Mouse (Mus musculus): ENCODE measurements around the gene Apol6. TPM values are rescaled to one million over a fixed set of nuclear protein-coding genes. Genes with fewer than 3 reads are reported as not detected.

Gene Apol6
- polyA plus RNA-seq, 1 experiment: 5.2 TPM

- H3K27me3 ChIP-seq (ENCODE audit: control insufficient read depth, insufficient read depth, low read length): no peaks in the 10 kb centered on the region
- H3K36me3 ChIP-seq (ENCODE audit: control insufficient read depth, insufficient read depth, low read length): no peaks in the 10 kb centered on the region
- DNase-seq: no peak
- WGBS: 49% methylated on average over 15 of the region's 15 CpGs
- TF ChIP-seq CTCF (IDR thresholded peaks at IDR 0.05; ENCODE audit: borderline replicate concordance, control insufficient read depth, extremely low read depth, insufficient read depth, low read length, poor library complexity): no peak
- no peak for TF ChIP-seq POLR2A (IDR thresholded peaks at IDR 0.05; ENCODE audit: control insufficient read depth, extremely low read depth, insufficient read depth, low read length, poor library complexity)
- no peak overlapping the region for H3K4me3 ChIP-seq (ENCODE audit: control insufficient read depth, insufficient read depth, low read length)
- H3K27ac ChIP-seq (ENCODE audit: control insufficient read depth, insufficient read depth, low read length): no peak overlapping the region
- no peaks in the 10 kb centered on the region for H3K4me1 ChIP-seq (replicated peaks; ENCODE audit: control insufficient read depth, insufficient read depth, low read length)
Measured at GRCm38 (mm10) chr15:77013753-77014241, 30.7 kb upstream of the Apol6 start.

- TF ChIP-seq POLR2A (IDR thresholded peaks at IDR 0.05; ENCODE audit: control insufficient read depth, extremely low read depth, insufficient read depth, low read length, poor library complexity): no peak
- TF ChIP-seq CTCF (IDR thresholded peaks at IDR 0.05; ENCODE audit: borderline replicate concordance, control insufficient read depth, extremely low read depth, insufficient read depth, low read length, poor library complexity): no peak
- Histone ChIP-seq H3K4me3 (ENCODE audit: control insufficient read depth, insufficient read depth, low read length) (no peak overlapping the region), H3K4me1 (replicated peaks; ENCODE audit: control insufficient read depth, insufficient read depth, low read length) (no peaks in the 10 kb centered on the region), H3K27ac (ENCODE audit: control insufficient read depth, insufficient read depth, low read length) (no peak overlapping the region), H3K36me3 (ENCODE audit: control insufficient read depth, insufficient read depth, low read length) (no peaks in the 10 kb centered on the region), H3K27me3 (ENCODE audit: control insufficient read depth, insufficient read depth, low read length) (no peaks in the 10 kb centered on the region)
- 70% methylated on average over 6 of the region's 6 CpGs for WGBS
- DNase-seq: no peak
Measured at GRCm38 (mm10) chr15:77014431-77014830, 30.1 kb upstream of the Apol6 start.

GRCm38 (mm10) chr15:77014985-77015384 lies 29.5 kb upstream of the Apol6 start:
- 78% methylated on average over 4 of the region's 4 CpGs for WGBS
- Histone ChIP-seq H3K4me3 (ENCODE audit: control insufficient read depth, insufficient read depth, low read length) (no peak overlapping the region), H3K27ac (ENCODE audit: control insufficient read depth, insufficient read depth, low read length) (no peak overlapping the region), H3K36me3 (ENCODE audit: control insufficient read depth, insufficient read depth, low read length) (no peaks in the 10 kb centered on the region), H3K4me1 (replicated peaks; ENCODE audit: control insufficient read depth, insufficient read depth, low read length) (no peaks in the 10 kb centered on the region), H3K27me3 (ENCODE audit: control insufficient read depth, insufficient read depth, low read length) (no peaks in the 10 kb centered on the region)
- TF ChIP-seq POLR2A (IDR thresholded peaks at IDR 0.05; ENCODE audit: control insufficient read depth, extremely low read depth, insufficient read depth, low read length, poor library complexity) (no peak), CTCF (IDR thresholded peaks at IDR 0.05; ENCODE audit: borderline replicate concordance, control insufficient read depth, extremely low read depth, insufficient read depth, low read length, poor library complexity) (no peak)
- DNase-seq: no peak

GRCm38 (mm10) chr15:77016509-77016908 lies 28.0 kb upstream of the Apol6 start:
- Histone ChIP-seq H3K4me3 (ENCODE audit: control insufficient read depth, insufficient read depth, low read length) (no peak overlapping the region), H3K27ac (ENCODE audit: control insufficient read depth, insufficient read depth, low read length) (no peak overlapping the region), H3K27me3 (ENCODE audit: control insufficient read depth, insufficient read depth, low read length) (no peaks in the 10 kb centered on the region), H3K36me3 (ENCODE audit: control insufficient read depth, insufficient read depth, low read length) (no peaks in the 10 kb centered on the region), H3K4me1 (replicated peaks; ENCODE audit: control insufficient read depth, insufficient read depth, low read length) (no peaks in the 10 kb centered on the region)
- WGBS: 94% methylated on average over 6 of the region's 6 CpGs
- no peak for DNase-seq
- TF ChIP-seq POLR2A (IDR thresholded peaks at IDR 0.05; ENCODE audit: control insufficient read depth, extremely low read depth, insufficient read depth, low read length, poor library complexity): no peak
- TF ChIP-seq CTCF (IDR thresholded peaks at IDR 0.05; ENCODE audit: borderline replicate concordance, control insufficient read depth, extremely low read depth, insufficient read depth, low read length, poor library complexity): no peak

- Histone ChIP-seq H3K36me3 (ENCODE audit: control insufficient read depth, insufficient read depth, low read length) (no peaks in the 10 kb centered on the region), H3K27me3 (ENCODE audit: control insufficient read depth, insufficient read depth, low read length) (no peaks in the 10 kb centered on the region), H3K27ac (ENCODE audit: control insufficient read depth, insufficient read depth, low read length) (no peak overlapping the region), H3K4me3 (ENCODE audit: control insufficient read depth, insufficient read depth, low read length) (no peak overlapping the region), H3K4me1 (replicated peaks; ENCODE audit: control insufficient read depth, insufficient read depth, low read length) (no peaks in the 10 kb centered on the region)
- no peak for DNase-seq
- TF ChIP-seq POLR2A (IDR thresholded peaks at IDR 0.05; ENCODE audit: control insufficient read depth, extremely low read depth, insufficient read depth, low read length, poor library complexity) (no peak), CTCF (IDR thresholded peaks at IDR 0.05; ENCODE audit: borderline replicate concordance, control insufficient read depth, extremely low read depth, insufficient read depth, low read length, poor library complexity) (no peak)
Measured at GRCm38 (mm10) chr15:77017897-77018296, 26.6 kb upstream of the Apol6 start.

- H3K36me3 ChIP-seq (ENCODE audit: control insufficient read depth, insufficient read depth, low read length): no peaks in the 10 kb centered on the region
- TF ChIP-seq CTCF (IDR thresholded peaks at IDR 0.05; ENCODE audit: borderline replicate concordance, control insufficient read depth, extremely low read depth, insufficient read depth, low read length, poor library complexity): no peak
- no peak for TF ChIP-seq POLR2A (IDR thresholded peaks at IDR 0.05; ENCODE audit: control insufficient read depth, extremely low read depth, insufficient read depth, low read length, poor library complexity)
- no peak overlapping the region for H3K4me3 ChIP-seq (ENCODE audit: control insufficient read depth, insufficient read depth, low read length)
- no peak for DNase-seq
- no peaks in the 10 kb centered on the region for H3K4me1 ChIP-seq (replicated peaks; ENCODE audit: control insufficient read depth, insufficient read depth, low read length)
- no peaks in the 10 kb centered on the region for H3K27me3 ChIP-seq (ENCODE audit: control insufficient read depth, insufficient read depth, low read length)
- H3K27ac ChIP-seq (ENCODE audit: control insufficient read depth, insufficient read depth, low read length): no peak overlapping the region
- WGBS: 55% methylated on average over 6 of the region's 6 CpGs
Measured at GRCm38 (mm10) chr15:77018740-77019340, 25.7 kb upstream of the Apol6 start.

GRCm38 (mm10) chr15:77019533-77019932 lies 25.0 kb upstream of the Apol6 start:
- 91% methylated on average over 7 of the region's 7 CpGs for WGBS
- H3K27ac ChIP-seq (ENCODE audit: control insufficient read depth, insufficient read depth, low read length): no peak overlapping the region
- H3K27me3 ChIP-seq (ENCODE audit: control insufficient read depth, insufficient read depth, low read length): no peaks in the 10 kb centered on the region
- no peak for TF ChIP-seq POLR2A (IDR thresholded peaks at IDR 0.05; ENCODE audit: control insufficient read depth, extremely low read depth, insufficient read depth, low read length, poor library complexity)
- H3K4me1 ChIP-seq (replicated peaks; ENCODE audit: control insufficient read depth, insufficient read depth, low read length): no peaks in the 10 kb centered on the region
- no peak overlapping the region for H3K4me3 ChIP-seq (ENCODE audit: control insufficient read depth, insufficient read depth, low read length)
- H3K36me3 ChIP-seq (ENCODE audit: control insufficient read depth, insufficient read depth, low read length): no peaks in the 10 kb centered on the region
- no peak for DNase-seq

All from thymus, adult 2 months (tissue).